Mouse (Mus musculus) heart, postnatal 0 days (tissue): ENCODE measurements around the gene Zfp655. TPM values are rescaled to one million over a fixed set of nuclear protein-coding genes. Genes with fewer than 3 reads are reported as not detected.

Experiments
- ATAC-seq: fragments of 200-750 bp; cut with Nextera tagmentation; 2 replicates; pipeline ENCODE4 v1.8.0; 2017; ENCODE audit warnings: low read depth, moderate number of reproducible peaks, moderate library complexity; ENCODE audit not compliant: insufficient read depth
- DNase-seq: peaks from one replicate; pipeline ENCODE4 v3.0.0-alpha.2; 2016; ENCODE audit warnings: low spot score
- H3K27ac ChIP-seq: fragments of 300-500 bp; sonication (generic); 2 replicates; pipeline ENCODE4 v1.5.1; 2014; ENCODE audit warnings: low read depth, mild to moderate bottlenecking
- H3K27me3 ChIP-seq: fragments of 300-500 bp; sonication (generic); 2 replicates; pipeline ENCODE4 v1.6.1; 2014; ENCODE audit warnings: low read length, mixed read lengths; ENCODE audit not compliant: control insufficient read depth, insufficient read depth
- H3K36me3 ChIP-seq: fragments of 300-500 bp; sonication (generic); replicated peaks from 2 replicates; pipeline ENCODE4 v1.6.1; 2014; ENCODE audit warnings: low read length, mixed read lengths; ENCODE audit not compliant: control insufficient read depth, insufficient read depth
- H3K4me1 ChIP-seq: fragments of 300-500 bp; sonication (generic); 2 replicates; pipeline ENCODE4 v1.6.1; 2014; ENCODE audit warnings: antibody characterized with exemption; ENCODE audit not compliant: control insufficient read depth, insufficient read depth
- H3K4me2 ChIP-seq: fragments of 300-500 bp; sonication (generic); 2 replicates; pipeline ENCODE4 v1.6.1; 2014; ENCODE audit warnings: low read depth, mild to moderate bottlenecking, low read length, moderate library complexity
- H3K4me3 ChIP-seq: fragments of 300-500 bp; sonication (generic); 2 replicates; pipeline ENCODE4 v1.5.1; 2014; ENCODE audit warnings: low read depth, low read length
- H3K9ac ChIP-seq: fragments of 300-500 bp; sonication (generic); replicated peaks from 2 replicates; pipeline ENCODE4 v1.6.1; 2014; ENCODE audit warnings: low read depth, low read length, mixed read lengths
- H3K9me3 ChIP-seq: fragments of 300-500 bp; sonication (generic); replicated peaks from 2 replicates; pipeline ENCODE4 v1.6.1; 2016; ENCODE audit warnings: low read length; ENCODE audit not compliant: control insufficient read depth
- CTCF ChIP-seq: IDR thresholded peaks from 2 replicates; pipeline ENCODE4 v1.5.1; 2016; ENCODE audit warnings: antibody characterized with exemption, control low read depth, low read depth
- EP300 ChIP-seq: IDR thresholded peaks from 2 replicates; pipeline ENCODE4 v1.6.1; 2016; ENCODE audit warnings: antibody characterized with exemption, low read depth
- WGBS: fragments of 180-500 bp; shearing (Covaris S2); extraction: QIAGEN DNeasy Blood & Tissue Kit; methylation state at CpG from one replicate; pipeline ENCODE4 v1.1.7; 2014; 5-methylcytosine and 5-hydroxymethylcytosine counted together
- polyA plus RNA-seq: library from polyadenylated mRNA; unstranded; fragments of >200 nt; fragmentation: Nextera tagmentation; extraction: Ambion mirVana; gene quantifications from 2 replicates; pipeline ENCODE4 v1.2.1, GENCODE M21; 2015
- total RNA-seq: library from RNA; depleted of rRNA; stranded (reverse); fragments of >200 nt; gene quantifications from 2 replicates; pipeline ENCODE4 v1.2.3, GENCODE M21; 2014; ENCODE audit warnings: low replicate concordance; rRNA removed

Gene Zfp655
- 31.4 and 51.2 TPM in 2 replicates for total RNA-seq
- polyA plus RNA-seq = 29.2 and 33.4 TPM in 2 replicates

- ATAC-seq = peak; percentile 99
- 0% methylated on average over 38 of the region's 42 CpGs for WGBS
- H3K9me3 ChIP-seq = no peaks in the 10 kb centered on the region
Measured at GRCm38 (mm10) chr5:145231367-145231871, at the start of gene Zfp655. Gene Zfp655, plus strand, starts transcription at chr5:145231715.

GRCm38 (mm10) chr5:145185244-145185643 is 46.3 kb upstream of the Zfp655 start:
- peaks cover 8% of the 10 kb centered on the region for H3K4me1 ChIP-seq
- no peak overlapping the region for H3K9ac ChIP-seq
- H3K36me3 ChIP-seq = peaks cover 76% of the 10 kb centered on the region
- no peaks in the 10 kb centered on the region for H3K27me3 ChIP-seq
- WGBS = 77% methylated on average over 2 of the region's 2 CpGs
- ATAC-seq (no peak), DNase-seq (no peak)
- H3K4me3 ChIP-seq = no peak overlapping the region
- TF ChIP-seq EP300 (no peak), CTCF (no peak)
- no peak overlapping the region for H3K27ac ChIP-seq
- no peaks in the 10 kb centered on the region for H3K9me3 ChIP-seq
- H3K4me2 ChIP-seq = no peak overlapping the region

More at GRCm38 (mm10) chr5:145231367-145231871, at the start of gene Zfp655:
- Histone ChIP-seq H3K27me3 (no peaks in the 10 kb centered on the region), H3K9ac (peak within 1 kb of the TSS; percentile 100), H3K36me3 (peaks cover 30% of the 10 kb centered on the region), H3K4me2 (peak within 1 kb of the TSS; percentile 79), H3K27ac (peak within 1 kb of the TSS; percentile 98), H3K4me1 (peaks cover 10% of the 10 kb centered on the region), H3K4me3 (peak within 1 kb of the TSS; percentile 99)
- DNase-seq = peak; percentile 95
- TF ChIP-seq CTCF (no peak), EP300 (peak; percentile 99)

- Histone ChIP-seq H3K36me3 (peaks cover 42% of the 10 kb centered on the region), H3K4me3 (peak overlapping the region; percentile 86; the same call in 1 of the 2 replicates), H3K9ac (no peak overlapping the region), H3K4me2 (peak overlapping the region; percentile 86), H3K27ac (no peak overlapping the region), H3K27me3 (no peaks in the 10 kb centered on the region), H3K4me1 (peaks cover 13% of the 10 kb centered on the region), H3K9me3 (no peaks in the 10 kb centered on the region)
- TF ChIP-seq CTCF (no peak), EP300 (no peak)
- 85% methylated on average over 6 of the region's 6 CpGs for WGBS
- no peak for DNase-seq
- no peak for ATAC-seq
Measured at GRCm38 (mm10) chr5:145189416-145189815, 42.1 kb upstream of the Zfp655 start.

GRCm38 (mm10) chr5:145190373-145190772 is 41.1 kb upstream of the Zfp655 start:
- Histone ChIP-seq H3K27ac (peak overlapping the region; percentile 92), H3K4me2 (peak overlapping the region; percentile 86), H3K36me3 (peaks cover 43% of the 10 kb centered on the region), H3K27me3 (no peaks in the 10 kb centered on the region), H3K4me1 (peaks cover 13% of the 10 kb centered on the region), H3K4me3 (peak overlapping the region; percentile 86), H3K9me3 (no peaks in the 10 kb centered on the region), H3K9ac (peak overlapping the region; percentile 94)
- ATAC-seq (peak; percentile 10; the same call in 1 of the 2 replicates), DNase-seq (no peak)
- no peak for TF ChIP-seq EP300
- TF ChIP-seq CTCF = no peak
- WGBS = 15% methylated on average over 5 of the region's 5 CpGs

- peaks cover 41% of the 10 kb centered on the region for H3K36me3 ChIP-seq
Measured at GRCm38 (mm10) chr5:145190875-145191798, 40.4 kb upstream of the Zfp655 start.

More at GRCm38 (mm10) chr5:145190875-145191798, 40.4 kb upstream of the Zfp655 start:
- Histone ChIP-seq H3K27ac (peak overlapping the region; percentile 92), H3K9ac (peak overlapping the region; percentile 94), H3K9me3 (no peaks in the 10 kb centered on the region), H3K4me3 (peak overlapping the region; percentile 86), H3K4me1 (peaks cover 13% of the 10 kb centered on the region), H3K4me2 (peak overlapping the region; percentile 86), H3K27me3 (no peaks in the 10 kb centered on the region)
- DNase-seq = peak; percentile 96
- ATAC-seq = peak; percentile 93
- TF ChIP-seq EP300 = no peak
- no peak for TF ChIP-seq CTCF
- 1% methylated on average over 41 of the region's 41 CpGs for WGBS
